Mouse (Mus musculus) bone marrow macrophage, adult 2 months (primary cell): ENCODE measurements at regions not wholly inside any gene's neighbourhood (a gene's known extent, or its start where the extent isn't known, plus 50 kb on each side); places are given as distances from the start of the nearest gene placed in this dataset.

Source experiments
- H3K27ac ChIP-seq: 2 replicates; pipeline ENCODE4 v1.5.1; 2012; ENCODE audit warnings: low read depth, low read length; ENCODE audit not compliant: insufficient read depth
- H3K4me1 ChIP-seq: 2 replicates; pipeline ENCODE4 v1.6.1; 2012; ENCODE audit warnings: low read length; ENCODE audit not compliant: control insufficient read depth, insufficient read depth
- H3K4me3 ChIP-seq: 2 replicates; pipeline ENCODE4 v1.5.1; 2012; ENCODE audit warnings: mild to moderate bottlenecking, low read length, moderate library complexity; ENCODE audit not compliant: insufficient read depth
- CTCF ChIP-seq: IDR thresholded peaks from 2 replicates; pipeline ENCODE4 v1.5.1; 2012; ENCODE audit warnings: low read depth, mild to moderate bottlenecking, low read length, moderate library complexity
- POLR2A ChIP-seq: IDR thresholded peaks from 2 replicates; pipeline ENCODE4 v1.6.1; 2012; ENCODE audit warnings: mild to moderate bottlenecking, low read depth, low read length, borderline replicate concordance

DNA sequence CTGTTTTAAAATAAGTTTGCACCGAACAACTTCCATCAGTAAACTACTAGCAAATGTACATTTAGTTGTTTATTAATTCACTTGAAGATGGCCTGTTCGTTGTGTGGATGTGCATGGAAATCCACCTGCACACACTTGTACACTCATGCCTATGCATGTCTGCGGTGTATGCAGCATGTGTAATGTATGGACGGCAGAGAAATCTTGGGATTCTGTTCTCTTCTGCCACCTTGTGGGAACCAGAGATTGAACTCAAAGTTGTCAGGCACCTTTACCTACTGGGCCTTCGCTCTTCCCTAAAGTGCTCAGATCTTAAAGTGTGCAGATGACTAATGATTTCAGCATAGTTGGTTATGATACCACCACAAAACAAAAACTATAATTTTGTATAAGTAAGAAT, 137.4 kb downstream of the Kitl start:
- TF ChIP-seq CTCF (no peak), POLR2A (no peak)

DNA sequence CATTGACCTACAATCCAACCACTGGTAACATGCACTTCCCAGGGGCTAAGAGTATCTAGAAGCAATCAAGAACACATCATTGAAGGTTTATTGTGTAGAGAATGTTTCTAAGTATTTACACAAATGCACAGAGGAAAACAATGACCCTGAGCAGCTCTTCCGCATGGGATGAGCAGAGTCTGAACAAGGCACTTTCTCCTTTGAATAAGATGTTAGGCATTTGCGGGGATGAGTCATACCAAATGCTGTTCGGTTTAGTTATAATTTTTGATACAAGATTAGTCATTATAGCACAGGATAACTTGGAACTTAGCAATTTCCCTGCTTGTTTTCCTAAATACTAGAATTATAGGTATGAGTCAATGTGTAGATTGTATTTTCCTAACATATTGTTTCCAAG, 137.9 kb downstream of the Kitl start:
- H3K4me1 ChIP-seq = peaks cover 21% of the 10 kb centered on the region
- no peak for TF ChIP-seq POLR2A
- TF ChIP-seq CTCF = no peak
- H3K4me3 ChIP-seq = no peak overlapping the region
- H3K27ac ChIP-seq = no peak overlapping the region

More for the DNA sequence above, 137.4 kb downstream of the Kitl start:
- H3K4me1 ChIP-seq = peaks cover 23% of the 10 kb centered on the region
- H3K27ac ChIP-seq = no peak overlapping the region
- H3K4me3 ChIP-seq = no peak overlapping the region

DNA sequence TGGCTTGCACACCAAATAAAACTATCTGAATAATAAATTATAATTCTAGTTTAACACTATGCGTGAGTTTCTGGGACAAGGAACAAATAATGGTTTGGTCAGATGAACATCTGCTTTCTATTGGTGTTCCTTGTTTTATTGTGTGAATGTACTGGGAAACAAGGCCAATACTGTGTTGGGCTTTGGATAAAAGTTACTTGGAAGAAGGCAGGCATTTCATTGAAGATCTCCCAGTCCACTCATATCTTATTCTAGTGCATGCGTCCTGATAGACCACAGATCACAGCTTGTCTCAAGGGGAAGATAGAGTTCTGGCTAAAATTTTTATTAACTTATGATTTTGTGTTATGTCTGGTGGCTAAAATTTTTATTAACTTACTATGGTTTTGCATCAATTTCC, 140.1 kb downstream of the Kitl start:
- TF ChIP-seq POLR2A (no peak), CTCF (no peak)
- Histone ChIP-seq H3K27ac (0 out of 2 replicates have a peak overlapping the region, but pooled peaks have one; percentile 15), H3K4me1 (peaks cover 27% of the 10 kb centered on the region), H3K4me3 (no peak overlapping the region)

DNA sequence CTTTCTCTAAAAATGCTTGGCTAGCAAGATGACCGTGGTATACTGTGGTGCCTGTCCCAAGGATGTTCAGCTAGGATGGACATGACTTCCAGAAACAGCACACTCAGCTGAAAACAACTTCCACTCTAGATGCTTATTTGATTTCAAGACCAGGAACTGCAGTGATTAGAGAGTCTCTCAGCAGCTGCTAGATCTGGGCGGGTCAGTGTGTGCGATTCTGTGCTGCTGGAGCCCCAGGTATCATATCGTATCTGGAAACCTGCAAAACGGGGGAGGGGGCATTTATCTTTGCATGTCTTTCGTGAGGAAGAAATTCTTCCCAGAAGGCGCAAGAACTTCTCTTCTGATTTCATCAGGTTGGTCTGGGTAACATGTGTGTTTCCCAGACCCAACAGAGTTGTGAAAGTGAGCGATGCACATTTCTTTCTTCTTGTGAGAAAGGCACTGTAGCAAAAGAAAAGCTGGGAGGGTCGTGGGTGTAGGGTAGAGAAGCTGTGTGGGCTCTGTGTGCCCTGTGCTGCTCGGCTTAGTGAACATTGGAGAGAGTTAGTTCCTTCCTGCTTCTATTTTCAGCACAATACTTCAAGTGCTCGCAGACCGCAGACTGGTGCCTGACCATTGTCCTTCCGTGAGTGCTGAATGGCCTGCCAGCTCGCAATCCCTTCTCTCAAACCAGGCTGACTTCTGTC, 144.6 kb downstream of the Kitl start:
- Histone ChIP-seq H3K27ac (peak overlapping the region; percentile 97), H3K4me3 (peak overlapping the region; percentile 53), H3K4me1 (peaks cover 29% of the 10 kb centered on the region)
- no peak for TF ChIP-seq POLR2A
- TF ChIP-seq CTCF = no peak

DNA sequence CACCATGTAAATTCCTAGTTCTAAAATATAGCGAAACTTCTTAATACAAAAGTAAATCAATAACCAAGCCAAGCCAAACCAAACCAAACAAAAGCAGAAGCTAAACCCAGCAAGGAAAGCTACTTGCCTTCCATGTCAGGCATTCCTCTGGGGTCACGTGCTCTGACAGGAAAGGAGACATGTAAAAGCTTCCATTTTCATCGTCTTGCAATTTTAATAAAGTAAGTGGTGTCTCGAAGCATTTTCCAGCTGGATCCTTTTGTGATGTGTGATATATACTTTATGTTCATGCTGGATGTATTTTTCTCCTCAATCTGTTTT, 145.1 kb downstream of the Kitl start:
- H3K4me3 ChIP-seq = peak overlapping the region; percentile 53
- TF ChIP-seq CTCF = no peak
- peaks cover 24% of the 10 kb centered on the region for H3K4me1 ChIP-seq
- H3K27ac ChIP-seq = peak overlapping the region; percentile 97

DNA sequence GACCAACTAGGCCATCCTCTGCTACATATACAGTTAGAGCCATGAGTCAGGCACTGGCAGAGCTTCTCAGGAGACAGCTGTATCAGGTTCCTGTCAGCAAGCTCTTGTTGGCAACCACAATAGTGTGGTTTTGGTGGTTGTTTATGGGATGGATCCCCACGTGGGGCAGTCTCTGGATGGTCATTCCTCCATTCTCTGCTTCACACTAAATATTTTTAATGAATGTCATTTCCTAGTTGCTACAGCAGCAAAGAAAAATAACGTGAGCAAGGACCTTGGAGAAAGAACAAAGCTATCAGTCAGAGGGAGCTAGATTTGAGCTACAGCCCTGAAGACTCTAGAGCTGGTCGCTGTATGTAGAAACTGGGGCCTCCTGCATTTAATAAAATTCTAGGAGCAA, 145.7 kb downstream of the Kitl start:
- no peak for TF ChIP-seq CTCF
- TF ChIP-seq POLR2A = no peak
- peak overlapping the region; percentile 42 for H3K27ac ChIP-seq
- no peak overlapping the region for H3K4me3 ChIP-seq
- H3K4me1 ChIP-seq = peaks cover 20% of the 10 kb centered on the region

DNA sequence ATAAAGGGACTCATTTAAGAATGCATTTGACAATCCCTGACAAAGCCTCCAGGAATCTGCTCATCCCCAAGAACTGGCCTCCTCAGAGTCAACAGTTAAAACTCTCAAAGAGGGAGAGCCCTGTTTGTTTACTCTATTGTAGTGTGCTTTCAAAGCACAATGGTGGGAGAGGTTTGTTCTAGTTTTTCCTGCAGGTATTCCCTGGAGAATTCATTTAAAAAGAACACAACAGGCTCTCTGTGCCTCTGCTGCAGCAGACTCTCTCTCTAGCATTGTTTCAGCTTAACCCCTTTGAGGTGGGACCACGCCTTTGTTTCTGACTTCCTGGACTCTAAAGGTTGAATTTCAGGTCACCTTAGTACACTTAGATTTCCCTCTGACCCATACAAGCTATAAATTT, 149.1 kb downstream of the Kitl start:
- Histone ChIP-seq H3K27ac (no peak overlapping the region), H3K4me1 (peaks cover 10% of the 10 kb centered on the region), H3K4me3 (no peak overlapping the region)
- TF ChIP-seq POLR2A (no peak), CTCF (no peak)

DNA sequence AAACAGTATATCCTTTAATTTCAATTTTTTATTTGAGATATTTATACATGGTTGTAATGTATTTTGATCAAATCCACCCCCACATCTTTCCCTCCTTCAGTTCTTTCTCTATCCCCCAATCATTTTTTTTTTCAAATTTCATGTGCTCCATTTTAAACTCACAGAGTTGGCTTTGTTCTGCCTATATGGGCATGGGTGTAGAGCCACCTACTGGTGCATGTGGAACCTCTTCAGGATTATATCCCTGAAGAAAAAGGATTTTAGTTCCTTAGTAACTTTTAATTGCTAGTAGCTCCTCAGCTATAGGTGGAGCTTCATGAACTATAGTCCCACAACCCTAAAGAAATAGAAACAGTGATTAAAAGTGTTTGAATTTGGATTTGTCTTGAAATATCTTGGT, 155.4 kb downstream of the Kitl start:
- no peak overlapping the region for H3K4me3 ChIP-seq
- TF ChIP-seq CTCF (no peak), POLR2A (no peak)
- H3K27ac ChIP-seq = no peak overlapping the region
- H3K4me1 ChIP-seq = no peaks in the 10 kb centered on the region

DNA sequence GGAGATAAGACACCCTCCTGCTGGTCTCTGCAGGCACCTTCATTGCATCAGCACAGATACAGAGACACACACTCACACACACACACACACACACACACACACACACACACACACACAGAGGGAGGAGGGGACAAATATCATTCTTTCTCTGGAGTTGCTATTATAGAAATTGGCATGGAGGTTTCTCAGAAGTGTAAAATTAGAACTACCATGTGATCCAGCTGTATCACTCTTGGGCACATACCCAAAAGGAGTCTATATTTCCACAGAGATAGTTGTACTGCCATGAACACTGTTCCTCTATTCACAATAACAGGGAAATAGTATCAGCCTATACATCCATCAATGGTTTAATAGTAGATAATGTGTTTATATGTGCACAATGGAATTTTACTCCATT, 137.8 kb upstream of the Gm4301 start:
- TF ChIP-seq CTCF (no peak), POLR2A (no peak)
- no peak overlapping the region for H3K4me3 ChIP-seq
- H3K27ac ChIP-seq = no peak overlapping the region
- H3K4me1 ChIP-seq = no peaks in the 10 kb centered on the region

DNA sequence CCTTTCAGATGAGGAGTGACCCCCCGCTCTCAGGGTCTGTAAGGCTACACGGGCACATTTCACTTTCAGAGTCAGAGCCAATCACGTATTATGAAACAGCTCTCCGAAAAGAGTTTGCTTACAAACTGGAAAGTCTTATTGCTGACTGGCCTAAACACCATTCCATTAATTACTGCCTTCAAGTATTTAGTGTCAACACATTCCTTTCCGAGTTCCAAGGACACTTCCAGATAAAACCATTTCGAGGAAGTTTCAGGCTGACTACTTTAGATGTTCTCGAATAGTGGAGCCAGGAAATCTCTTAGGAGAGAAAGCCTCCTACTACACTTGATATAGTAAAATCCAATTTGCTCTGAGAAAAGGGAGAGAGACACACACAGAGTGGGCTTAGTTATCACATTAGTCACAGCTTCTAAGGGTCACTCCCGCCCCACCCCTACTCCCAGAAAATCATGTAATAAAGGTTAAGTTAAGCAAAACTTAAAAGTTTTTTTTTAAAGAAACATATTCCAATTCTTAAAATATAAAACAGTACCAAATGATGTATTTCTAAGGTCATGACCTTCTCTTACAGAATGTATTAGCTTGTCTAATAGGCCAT, 136.3 kb upstream of the Gm4301 start:
- TF ChIP-seq POLR2A = no peak
- no peak for TF ChIP-seq CTCF
- H3K27ac ChIP-seq = no peak overlapping the region
- no peaks in the 10 kb centered on the region for H3K4me1 ChIP-seq
- H3K4me3 ChIP-seq = no peak overlapping the region
